Mouse (Mus musculus) MEL-GATA-1-ER (cell line): ENCODE measurements around the gene Csnk1d.

Experiments
- DNase-seq: peaks from one replicate; pipeline ENCODE4 v3.0.0-alpha.2; 2012; ENCODE audit warnings: low read depth; ENCODE audit errors: extremely low read depth

Gene Csnk1d

DNA sequence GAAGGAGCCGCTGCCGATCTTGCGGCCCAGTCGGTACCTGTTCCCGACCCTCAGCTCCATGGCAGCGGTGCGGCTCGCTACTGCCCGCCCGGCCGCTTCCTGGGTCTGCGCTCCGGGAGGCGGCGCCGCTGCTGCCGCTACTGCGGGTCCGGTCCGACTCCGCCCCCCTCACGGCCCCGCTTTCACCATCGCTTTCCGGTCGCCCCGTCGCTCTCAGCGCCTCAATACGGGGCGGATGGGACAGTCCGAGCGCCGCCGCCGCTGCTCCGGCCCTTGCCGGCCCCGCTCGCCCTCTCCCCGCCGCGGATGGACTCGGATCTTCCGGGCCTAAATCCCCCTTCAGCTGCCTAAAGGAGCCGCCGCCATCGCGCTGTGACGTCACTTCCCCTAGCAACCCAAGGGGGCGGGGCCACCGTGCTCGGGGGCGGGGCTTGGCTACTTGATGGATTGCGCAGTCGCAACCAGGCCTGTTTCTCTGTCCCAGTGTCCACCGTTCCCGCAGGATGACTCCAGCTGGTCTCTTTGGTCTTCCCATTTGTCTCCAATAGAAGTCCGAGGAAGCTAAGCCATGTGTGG, at the start of gene Csnk1d:
TSS of gene Csnk1d (minus strand) at position 380 of the 576 bp plus-strand sequence.
- DNase-seq = peak; percentile 62

DNA sequence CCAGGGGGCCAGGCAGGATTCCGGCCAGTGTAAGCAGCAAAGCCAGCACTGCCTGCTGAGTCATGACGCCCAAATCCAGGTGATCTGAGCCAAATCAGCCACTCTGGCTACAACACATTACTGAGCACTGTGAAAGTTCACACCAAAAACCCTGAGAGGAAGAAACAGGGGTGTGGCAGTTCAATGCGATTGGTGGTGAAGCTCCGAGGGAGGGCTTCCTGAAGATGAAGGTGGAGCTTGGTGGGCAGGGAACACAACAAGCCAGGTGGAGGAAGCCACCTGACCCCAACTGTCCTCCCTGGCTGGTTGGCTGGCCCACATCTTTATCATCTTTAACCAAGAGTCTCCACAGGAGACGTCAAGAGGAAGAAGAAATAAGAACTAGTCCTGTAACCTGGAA, 48.2 kb upstream of the Csnk1d start, which contains the start of gene Cd7:
TSS of gene Cd7 (minus strand) at position 117 of the 400 bp plus-strand sequence.
- DNase-seq = no peak

DNA sequence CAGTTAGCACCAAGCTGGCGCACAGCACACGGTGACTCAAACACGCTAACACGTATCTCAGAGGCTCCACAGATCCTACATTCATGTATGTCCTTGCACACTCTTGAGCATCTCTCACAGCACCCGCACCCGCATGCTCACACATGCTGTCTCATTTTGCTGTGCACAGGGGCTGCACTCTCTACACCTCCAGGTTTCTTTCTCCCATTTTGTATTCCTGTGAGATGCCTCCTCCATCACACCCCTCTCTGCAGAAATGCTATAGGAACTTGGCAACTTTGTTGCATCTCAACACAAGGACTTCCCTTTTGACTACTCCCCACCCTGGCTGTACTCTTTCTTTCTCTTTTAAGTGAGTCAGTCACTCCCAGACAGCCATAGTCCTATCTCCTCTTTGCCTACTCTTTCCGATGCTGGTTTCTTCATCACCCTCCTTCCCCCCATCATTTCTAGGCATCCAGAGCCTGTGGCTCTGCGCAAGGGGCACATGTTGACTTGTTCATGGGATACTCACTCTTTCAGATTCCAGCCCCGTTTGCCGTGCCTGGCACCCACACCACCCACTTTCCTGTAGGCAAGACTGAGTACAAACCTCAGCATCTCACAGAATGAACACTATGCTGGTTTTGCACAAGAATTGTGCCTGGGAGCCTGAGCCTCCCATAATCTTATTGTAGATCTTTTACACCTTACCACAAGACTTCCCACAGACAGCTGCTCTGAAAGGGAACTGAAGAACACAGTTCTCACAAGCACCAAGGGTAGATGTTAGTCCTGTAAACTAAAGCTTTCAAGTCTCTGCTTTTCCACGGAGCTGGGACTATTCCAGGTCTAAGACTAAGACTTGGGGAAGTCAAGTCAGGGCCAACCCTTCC, 47.5 kb upstream of the Csnk1d start:
- DNase-seq = no peak

DNA sequence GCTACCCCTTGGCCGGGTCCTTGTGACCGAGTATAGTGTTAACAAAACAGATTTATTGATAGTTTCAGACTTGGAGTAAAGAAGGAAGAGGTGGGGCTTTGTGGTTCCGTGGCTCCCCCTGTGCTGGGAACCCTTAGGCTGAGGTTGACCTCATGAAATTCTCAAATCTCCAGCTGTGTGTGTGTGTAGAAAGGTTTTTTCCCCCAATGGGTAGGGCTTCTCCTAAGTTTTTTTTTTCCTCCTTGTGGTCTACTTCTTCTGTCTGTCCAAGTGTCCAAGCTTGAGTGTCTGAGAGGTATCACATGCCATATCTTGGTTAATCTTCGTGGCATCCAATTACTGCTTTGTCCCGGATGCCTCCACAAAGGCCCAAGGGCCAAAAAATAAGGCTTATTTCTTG, 42.0 kb upstream of the Csnk1d start:
- DNase-seq = no peak

DNA sequence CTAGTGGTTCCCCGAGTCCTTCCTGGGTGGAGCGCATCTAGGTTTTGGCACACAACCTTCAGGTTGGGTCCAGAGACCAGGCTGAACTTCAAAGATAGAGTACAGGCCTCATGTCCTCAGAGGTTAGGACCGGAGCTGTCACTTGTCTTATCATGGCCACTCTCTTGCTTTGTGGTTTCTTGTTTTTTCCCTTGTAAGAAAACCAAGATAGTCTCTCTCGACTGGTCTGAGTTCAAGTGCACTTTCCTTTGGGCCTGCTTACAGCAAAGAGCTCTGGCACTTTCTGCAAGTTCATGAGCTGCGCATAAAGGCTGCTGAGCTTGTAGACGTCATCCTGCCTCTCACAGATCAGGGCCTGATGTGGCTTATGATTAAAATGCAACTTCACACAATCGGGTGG, 36.1 kb upstream of the Csnk1d start:
- DNase-seq = peak; percentile 59

DNA sequence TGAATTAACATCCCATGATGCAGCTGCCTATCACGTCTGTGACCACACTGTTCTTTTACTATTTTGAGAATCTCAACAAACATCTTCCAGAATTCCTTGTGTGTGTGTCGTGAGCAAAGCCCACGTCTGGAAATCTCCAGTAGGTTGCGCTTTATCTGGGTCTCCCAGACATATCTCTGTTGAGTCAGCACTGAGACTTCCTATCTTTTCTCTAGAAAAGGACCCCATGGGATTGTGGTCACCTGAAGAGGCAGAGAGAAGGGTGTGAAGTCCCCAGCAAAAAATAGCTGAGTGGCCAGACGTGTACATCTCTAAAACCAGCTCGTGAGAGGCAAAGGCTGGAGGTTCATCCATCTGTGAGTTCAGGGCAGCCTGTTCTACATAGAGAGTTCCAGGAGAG, 33.0 kb upstream of the Csnk1d start:
- DNase-seq = no peak

DNA sequence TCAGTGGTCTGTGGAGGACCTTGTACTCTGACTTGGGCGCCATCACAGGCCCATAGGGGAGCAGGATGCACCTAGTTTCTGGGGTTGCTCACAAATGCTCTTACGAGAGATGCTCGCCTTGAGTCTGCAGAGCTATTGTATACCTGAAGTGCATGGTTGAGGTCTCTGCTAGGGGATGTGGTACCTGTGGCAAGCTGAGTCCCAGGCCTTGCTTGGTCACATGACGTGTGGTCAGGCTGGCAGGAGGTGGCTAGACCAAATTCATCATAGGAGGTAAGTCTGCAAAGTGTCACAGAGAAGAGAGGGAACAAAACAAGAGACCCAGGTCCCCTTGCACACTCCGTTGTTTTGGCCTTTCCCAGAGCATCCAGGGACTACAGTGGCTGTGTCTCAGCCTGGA, 28.4 kb upstream of the Csnk1d start:
- DNase-seq = no peak

DNA sequence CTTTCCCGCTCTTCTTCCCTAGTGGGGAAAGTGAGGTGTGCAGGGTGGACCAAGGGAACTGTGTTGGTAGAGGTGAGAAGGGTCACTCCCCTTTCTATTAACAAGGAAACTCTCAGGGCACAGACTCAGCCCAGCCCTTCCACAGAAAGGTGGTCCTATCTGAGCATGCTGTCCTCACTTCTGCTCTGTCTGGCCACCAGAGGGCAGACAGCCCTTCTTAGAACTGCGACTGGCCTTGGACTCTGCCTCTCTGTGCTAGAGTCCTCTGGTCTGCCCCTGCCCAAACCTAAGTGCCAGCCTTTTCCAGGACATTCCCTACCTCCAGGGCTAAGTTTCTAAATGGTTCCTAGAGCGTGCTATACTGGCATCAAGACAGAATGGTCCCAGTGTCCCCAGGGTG, 26.6 kb upstream of the Csnk1d start:
- DNase-seq = no peak

DNA sequence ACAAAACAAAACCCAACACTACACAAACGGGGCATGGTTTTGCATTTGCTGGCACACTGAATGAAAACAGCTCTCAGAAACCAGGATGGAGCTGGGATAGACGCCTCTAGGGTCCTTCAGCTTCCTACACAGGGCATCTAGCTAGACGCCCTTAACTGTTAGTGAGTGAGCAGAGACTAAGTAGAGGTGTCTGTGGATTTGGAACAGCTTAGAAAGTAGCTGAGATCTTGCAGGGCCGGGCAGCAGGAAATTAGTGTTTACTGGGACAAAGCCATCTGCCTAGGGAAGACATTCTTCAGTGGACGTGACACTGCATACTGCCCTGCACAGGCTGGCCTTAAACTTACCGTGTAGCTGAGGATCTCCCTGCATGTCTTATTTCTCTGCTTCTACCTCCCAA, 24.3 kb upstream of the Csnk1d start:
- no peak for DNase-seq

DNA sequence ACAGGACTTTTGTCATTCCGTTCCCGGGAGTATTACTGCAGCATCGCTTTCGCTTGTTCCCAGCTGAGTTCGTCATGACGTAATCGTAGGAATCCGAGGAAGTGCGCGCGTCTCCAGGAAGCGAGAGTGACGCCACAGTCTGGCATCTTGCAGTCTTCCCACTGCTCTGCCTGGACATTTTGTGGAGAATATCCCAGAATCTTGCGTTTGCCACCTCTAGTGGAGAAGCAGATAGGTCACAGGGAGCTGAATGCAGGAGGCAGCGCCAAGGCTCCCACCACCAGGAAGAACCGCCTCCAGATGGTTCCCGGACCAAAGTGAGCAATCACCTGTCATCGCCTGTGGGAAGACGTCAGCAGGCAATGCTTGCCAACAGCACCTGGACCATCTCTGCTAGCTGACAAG, 23.8 kb upstream of the Csnk1d start:
- no peak for DNase-seq

DNA sequence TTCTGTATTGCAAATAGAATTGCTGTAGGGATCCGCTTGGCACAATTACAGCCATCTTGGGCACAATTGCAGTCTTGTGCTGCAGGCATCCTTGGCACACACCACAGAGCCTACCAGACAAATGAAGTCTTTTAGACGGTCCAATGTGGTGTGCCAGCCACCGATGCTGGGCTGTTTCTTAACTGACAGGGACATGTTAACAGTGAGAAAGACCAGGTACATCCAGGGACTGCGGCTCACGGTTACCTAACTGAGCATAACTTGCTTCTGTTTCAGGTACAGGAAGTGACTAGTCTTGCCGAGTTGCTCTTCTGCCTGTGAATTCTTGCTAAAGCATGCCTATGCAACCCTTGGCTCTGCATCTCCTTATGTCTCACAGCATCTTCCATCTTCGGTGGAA, 22.5 kb upstream of the Csnk1d start:
- no peak for DNase-seq

DNA sequence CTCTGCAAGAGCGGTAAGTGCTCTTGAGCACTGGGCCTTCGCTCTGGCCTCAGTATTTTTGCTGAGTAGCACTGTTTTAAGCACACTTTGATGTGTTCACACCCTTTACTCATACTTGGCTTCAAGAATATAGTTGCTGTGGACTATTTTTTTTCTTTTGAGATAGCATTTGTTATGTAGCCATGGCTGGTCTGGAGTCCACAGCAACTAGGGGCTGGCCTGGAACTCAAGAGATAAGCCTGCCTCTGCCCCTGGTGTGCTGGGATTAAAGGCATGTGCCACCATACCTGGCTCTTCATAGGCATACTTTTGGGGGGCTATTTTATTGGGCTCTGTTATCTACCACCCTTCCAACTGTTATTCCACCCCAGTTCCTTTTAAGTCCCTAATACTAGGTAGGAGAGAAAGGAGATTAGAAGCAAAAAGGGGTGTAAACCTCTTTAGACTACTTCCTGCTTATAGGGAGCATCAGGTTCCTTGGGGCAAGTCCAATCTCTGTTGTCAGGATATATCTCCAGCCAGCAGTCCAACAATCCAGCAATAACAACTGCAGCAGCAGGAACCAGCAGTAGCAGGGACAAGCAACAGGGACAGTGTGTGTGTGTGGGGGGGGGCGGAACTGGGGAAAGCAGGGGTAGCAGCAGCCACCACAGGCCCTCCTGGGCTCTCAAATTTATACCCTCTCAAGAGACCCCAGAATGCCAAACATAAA, 19.1 kb upstream of the Csnk1d start:
- no peak for DNase-seq

DNA sequence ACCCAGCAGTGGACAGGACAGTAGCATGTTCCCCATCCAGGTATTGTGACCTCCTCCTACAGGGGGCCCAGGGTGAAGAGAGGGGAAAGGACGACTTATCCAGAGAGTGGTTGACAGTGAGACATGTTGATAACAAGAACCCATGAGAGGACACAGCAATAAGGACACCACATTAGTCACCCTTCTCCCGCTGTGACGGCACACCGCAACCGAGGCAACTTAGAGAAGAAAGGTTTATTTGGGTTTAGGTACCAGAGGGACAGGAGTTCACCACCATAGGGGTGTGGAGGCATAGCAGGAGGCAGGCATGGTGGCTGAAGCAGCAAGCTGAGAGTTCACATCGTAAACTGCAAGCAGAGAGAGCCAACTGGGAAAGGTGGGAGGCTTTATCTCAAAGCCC, 15.1 kb upstream of the Csnk1d start:
- no peak for DNase-seq

DNA sequence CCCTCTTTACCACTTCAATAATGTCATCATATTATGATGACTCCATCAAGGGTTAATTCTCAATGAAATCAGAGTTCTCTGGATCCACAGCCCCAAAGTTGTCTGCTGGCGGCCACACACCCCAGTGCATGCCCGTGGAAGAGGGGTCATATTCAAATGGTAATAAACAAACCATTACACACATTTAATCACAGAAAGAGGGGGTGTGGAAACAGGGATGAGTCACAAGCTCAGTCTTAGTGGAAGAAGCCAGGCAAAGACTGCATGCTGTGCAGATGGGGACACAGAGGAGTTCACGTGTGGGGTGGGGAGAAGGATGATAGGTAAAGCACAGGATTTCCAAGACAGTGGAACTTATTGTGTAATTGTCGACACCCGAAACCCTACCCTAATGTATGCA, 13.2 kb upstream of the Csnk1d start:
- DNase-seq = no peak

DNA sequence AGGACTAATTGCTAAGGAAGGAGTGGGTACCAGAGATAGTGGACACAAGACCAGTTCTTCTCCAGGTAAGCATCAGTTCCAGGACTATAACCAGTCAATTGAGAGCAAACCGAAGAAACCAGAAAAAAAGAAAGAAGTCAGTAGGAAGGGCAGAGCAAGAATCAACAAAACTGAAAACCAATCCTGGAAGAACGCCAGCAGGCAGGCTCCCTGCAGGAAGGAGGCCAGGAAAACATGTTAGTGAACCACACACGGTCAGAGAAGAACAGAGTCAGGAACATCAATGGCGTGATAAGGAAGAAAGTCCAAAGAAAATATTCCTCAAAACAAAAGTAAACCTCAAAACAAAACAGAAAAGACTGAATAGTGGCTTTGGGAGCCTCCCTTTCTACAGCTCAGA, 10.8 kb upstream of the Csnk1d start:
- no peak for DNase-seq

DNA sequence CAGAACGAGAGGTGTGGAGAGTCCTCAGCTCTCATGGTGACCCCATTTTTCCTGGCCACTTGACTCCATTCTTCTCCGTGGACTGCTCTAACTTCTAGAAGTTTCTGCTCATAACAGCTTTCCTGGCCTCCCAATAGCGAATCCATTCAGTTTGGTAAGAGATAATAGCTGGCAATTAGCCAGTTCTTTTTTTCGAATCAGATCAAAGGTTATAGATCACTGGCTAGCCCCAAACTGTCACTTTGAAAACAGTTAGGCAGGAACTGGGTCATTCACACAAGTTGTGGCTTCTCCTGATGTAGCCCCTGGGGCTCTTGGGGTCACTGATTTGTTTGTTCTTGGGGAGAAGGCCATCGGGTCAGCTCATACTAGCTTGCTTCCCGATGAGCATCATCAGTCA, 3.6 kb upstream of the Csnk1d start:
- no peak for DNase-seq

DNA sequence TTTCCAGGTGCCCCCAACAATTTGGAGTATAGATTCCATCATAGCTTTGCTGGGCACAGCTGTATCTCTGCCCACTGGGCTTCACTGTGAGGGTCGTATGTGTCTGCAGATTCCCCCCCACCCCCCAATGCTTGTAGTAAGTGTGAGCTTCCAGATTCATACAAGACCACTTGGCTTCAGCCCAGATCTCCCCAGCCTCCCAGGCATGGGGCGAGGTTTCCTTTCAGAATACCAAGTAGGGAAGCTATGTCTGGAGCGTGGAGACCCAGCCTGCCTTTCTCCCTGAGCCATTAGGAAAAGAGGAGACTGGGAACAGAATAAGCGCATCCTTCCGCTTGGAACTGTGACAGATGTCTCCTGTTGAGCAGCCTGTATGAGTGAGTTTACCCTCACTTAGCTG, 2.5 kb upstream of the Csnk1d start:
- DNase-seq = no peak

DNA sequence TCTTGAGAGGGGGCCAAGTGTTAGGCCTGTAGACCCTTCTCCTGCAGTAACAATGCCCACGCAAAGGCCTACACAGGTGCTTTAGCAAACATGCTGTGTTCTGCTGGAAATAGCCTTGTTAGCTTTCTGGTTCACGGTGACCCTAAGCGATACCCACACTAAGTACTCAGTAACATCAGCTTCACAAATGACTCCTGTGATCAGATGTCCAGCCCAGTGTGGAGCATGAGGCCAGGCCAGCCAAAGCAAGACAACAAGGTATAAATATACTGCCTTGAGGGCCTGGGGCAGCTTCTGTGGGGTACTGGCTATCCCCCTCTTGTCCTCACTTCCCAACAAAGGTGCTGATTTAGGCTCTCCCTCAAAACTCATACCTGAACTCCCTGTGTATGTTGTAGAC, 1.9 kb upstream of the Csnk1d start:
- DNase-seq = no peak

DNA sequence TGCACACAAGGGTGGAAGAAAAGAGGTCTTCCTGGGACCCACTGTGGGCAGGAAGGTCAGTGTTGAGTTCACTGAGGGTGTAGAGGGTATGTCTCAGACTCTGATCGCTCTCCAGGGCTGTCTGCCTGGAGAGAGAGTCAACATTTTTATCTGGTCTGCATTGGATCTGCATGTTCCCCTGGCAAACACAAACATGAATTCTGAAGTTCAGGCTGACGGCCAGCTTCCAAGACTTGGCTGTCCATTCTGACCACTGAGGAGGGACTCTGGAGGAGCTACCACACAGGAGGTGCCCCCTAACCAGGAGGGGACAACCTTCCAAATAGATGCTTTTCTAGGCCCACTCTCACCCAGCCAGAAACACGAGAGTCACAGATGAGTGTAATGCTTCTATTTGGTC, 661 bp upstream of the Csnk1d start:
- no peak for DNase-seq

DNA sequence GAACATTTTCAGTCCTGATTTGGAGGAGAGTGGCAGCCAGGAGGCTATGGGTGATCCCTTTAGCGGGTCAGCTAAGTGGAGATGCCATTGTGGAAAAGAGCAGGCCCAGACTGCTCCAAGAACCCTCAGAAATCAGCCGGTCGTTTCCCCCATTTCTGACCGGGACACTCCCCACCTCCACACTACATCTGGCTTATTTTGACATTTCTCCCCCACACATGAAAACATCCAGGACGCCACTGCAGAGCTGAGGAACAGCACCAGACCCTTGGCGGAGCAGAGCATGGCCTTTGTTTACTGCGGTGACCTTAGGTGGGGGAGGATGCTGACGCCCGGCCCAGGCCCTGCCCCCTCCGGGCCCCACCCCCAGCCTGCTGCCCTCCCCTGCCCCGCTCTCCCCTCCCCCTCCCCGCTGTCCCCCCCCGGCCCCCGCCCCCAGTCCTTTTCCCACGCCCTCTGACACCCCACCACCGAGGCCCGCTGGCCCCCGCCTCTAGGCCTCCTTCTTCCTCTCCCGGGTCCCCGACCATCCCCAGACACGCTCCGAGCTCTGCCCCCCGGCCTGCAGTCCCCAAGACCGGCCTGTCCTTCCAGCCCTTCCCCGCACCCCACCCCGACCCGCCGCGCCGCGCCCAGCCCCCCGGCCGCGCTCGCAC, 876 bp downstream of the Csnk1d start:
- no peak for DNase-seq

DNA sequence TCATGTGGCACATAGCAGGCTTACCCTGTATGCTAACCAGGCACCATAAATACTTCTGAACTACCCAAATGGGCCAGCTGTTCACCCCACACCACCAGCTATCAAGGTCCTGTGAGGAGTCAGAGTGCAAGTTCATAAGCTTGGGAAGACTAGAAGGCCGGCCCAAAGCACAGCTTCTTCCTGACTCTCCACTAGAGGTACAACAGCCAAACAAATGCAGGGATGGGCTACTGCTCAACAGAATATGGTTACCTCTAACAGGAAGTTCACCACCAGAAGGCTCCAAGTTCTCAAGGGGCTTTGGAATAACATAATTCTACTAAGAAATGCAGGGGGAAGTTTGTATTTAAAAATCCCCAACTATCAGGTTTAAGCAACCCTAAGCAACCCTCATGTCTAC, 1.6 kb downstream of the Csnk1d start:
- no peak for DNase-seq

DNA sequence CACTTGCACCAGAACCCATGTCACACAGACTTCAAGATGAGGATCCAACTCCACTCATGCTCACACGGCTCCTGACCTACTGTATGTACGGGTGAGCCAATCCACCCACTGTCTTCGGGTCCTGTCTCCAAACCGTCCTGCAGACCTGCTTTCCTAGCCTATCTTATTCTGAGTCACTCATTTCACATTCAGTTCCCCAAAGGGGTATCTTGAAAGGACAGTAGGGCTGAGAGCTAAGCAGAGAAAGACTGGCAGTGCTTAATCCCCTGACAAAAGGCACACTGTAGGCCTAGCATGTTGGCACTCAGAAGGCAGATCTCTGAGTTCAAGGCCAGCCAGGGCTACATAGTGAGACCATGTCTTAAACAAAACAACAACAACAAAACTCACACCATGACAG, 2.7 kb downstream of the Csnk1d start:
- DNase-seq = no peak
